Mouse (Mus musculus) small intestine, adult 2 months (tissue): ENCODE data around the gene Wapl.

Experiments used
- CTCF ChIP-seq: fragments of 200-500 bp; IDR thresholded peaks from 2 replicates; pipeline ENCODE4 v1.5.1; 2012; ENCODE audit warnings: low read depth, mild to moderate bottlenecking, control low read depth, inconsistent platforms, low read length, moderate library complexity, mixed read lengths; ENCODE audit not compliant: insufficient replicate concordance, insufficient read length; ENCODE audit errors: extremely low read depth
- POLR2A ChIP-seq: fragments of 200-500 bp; IDR thresholded peaks from 2 replicates; pipeline ENCODE4 v1.6.1; 2012; ENCODE audit warnings: low read depth, mild to moderate bottlenecking, control low read depth, inconsistent platforms, low read length, moderate library complexity

DNA sequence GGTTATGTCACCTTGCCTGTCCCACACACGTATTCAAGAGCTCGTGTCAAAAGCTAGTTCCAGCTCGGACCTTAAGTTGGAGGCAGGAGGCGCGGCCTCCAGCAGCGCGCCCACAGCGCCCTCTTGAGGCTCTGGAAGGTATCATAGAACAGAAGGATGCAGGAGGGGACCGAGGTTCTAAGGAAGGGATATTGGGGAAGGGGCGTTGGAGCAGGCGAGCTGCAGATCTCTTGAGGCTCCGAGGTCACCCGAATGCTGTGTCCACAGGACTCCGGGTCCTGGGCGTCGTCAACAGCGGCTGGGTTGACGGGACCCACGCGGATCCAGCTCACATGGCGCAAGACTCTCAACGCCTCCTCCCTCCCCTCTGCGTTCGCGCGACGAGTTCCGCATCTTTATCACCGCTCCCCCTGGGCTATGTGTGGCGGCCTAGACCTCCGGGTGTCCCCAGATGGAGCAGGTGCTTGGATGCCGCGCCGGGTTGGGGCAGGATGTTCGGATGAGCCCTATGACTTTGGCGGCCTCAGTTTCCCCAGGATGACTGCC lies 95.4 kb downstream of the Wapl start:
- no peak for TF ChIP-seq POLR2A
- peak; percentile 96 for TF ChIP-seq CTCF
